Mouse (Mus musculus) lung, postnatal 0 days (tissue): ENCODE data around the gene Strip1. TPM values are rescaled to one million over a fixed set of nuclear protein-coding genes. Genes with fewer than 3 reads are reported as not detected.

ENCODE experiments used
- ATAC-seq: fragments of 200-750 bp; cut with Nextera tagmentation; 2 replicates; pipeline ENCODE4 v1.8.0; 2017; ENCODE audit warnings: moderate library complexity
- DNase-seq: peaks from one replicate; pipeline ENCODE4 v3.0.0-alpha.2; 2016; ENCODE audit warnings: low spot score
- H3K27ac ChIP-seq: fragments of 300-500 bp; sonication (generic); 2 replicates; pipeline ENCODE4 v1.5.1; 2014; ENCODE audit warnings: antibody characterized with exemption, mild to moderate bottlenecking, low read length, mixed read lengths
- H3K27me3 ChIP-seq: fragments of 300-500 bp; sonication (generic); replicated peaks from 2 replicates; pipeline ENCODE4 v1.6.1; 2014; ENCODE audit warnings: low read length, mixed read lengths; ENCODE audit not compliant: insufficient read depth
- H3K36me3 ChIP-seq: fragments of 300-500 bp; sonication (generic); 2 replicates; pipeline ENCODE4 v1.6.1; 2014; ENCODE audit warnings: low read length, mixed read lengths; ENCODE audit not compliant: insufficient read depth
- H3K4me1 ChIP-seq: fragments of 300-500 bp; sonication (generic); 2 replicates; pipeline ENCODE4 v1.6.1; 2014; ENCODE audit warnings: antibody characterized with exemption, low read depth, low read length, mixed read lengths; ENCODE audit not compliant: insufficient read depth
- H3K4me2 ChIP-seq: fragments of 300-500 bp; sonication (generic); replicated peaks from 2 replicates; pipeline ENCODE4 v1.6.1; 2014; ENCODE audit warnings: low read depth, mild to moderate bottlenecking, low read length, moderate library complexity, mixed read lengths
- H3K4me3 ChIP-seq: fragments of 300-500 bp; sonication (generic); 2 replicates; pipeline ENCODE4 v1.5.1; 2014; ENCODE audit warnings: low read depth, low read length
- H3K9ac ChIP-seq: fragments of 300-500 bp; sonication (generic); replicated peaks from 2 replicates; pipeline ENCODE4 v1.6.1; 2014; ENCODE audit warnings: low read depth, mild to moderate bottlenecking
- H3K9me3 ChIP-seq: fragments of 300-500 bp; sonication (generic); 2 replicates; pipeline ENCODE4 v1.6.1; 2016; ENCODE audit warnings: low read length, mixed read lengths
- CTCF ChIP-seq: IDR thresholded peaks from 2 replicates; pipeline ENCODE4 v1.5.1; 2016; ENCODE audit warnings: antibody characterized with exemption, mild to moderate bottlenecking
- EP300 ChIP-seq: IDR thresholded peaks from 2 replicates; pipeline ENCODE4 v1.6.1; 2016; ENCODE audit warnings: antibody characterized with exemption, mild to moderate bottlenecking, control low read depth
- WGBS: fragments of 180-500 bp; shearing (Covaris S2); extraction: QIAGEN DNeasy Blood & Tissue Kit; methylation state at CpG from one replicate; pipeline ENCODE4 v1.1.7; 2014; 5-methylcytosine and 5-hydroxymethylcytosine counted together
- polyA plus RNA-seq: library from polyadenylated mRNA; unstranded; fragments of >200 nt; fragmentation: Nextera tagmentation; extraction: Ambion mirVana; gene quantifications from 2 replicates; pipeline ENCODE4 v1.2.1, GENCODE M21; 2015

Gene Strip1
- polyA plus RNA-seq, 1 experiment from 2014 or later = 24.9 TPM

DNA sequence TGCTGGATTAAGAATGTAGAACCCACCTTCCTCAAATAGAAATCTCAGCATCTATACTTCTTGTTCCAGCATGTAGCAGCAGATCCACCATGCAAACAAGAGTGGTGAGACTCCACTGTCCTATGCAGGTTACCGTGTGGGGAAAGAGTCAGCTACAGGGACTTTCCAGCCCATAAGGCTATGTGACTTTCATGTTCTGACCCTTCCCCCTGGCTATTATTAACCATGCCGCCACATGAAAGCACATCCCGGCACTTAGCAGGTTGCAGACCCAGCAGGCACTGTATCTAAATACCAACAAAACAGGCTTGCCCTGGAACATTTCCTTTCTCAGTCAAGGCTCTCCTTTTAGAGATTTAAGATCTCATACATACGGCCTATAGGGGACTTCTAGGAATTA is 20.1 kb downstream of the Strip1 start:
- no peak for ATAC-seq
- H3K36me3 ChIP-seq = peaks cover 42% of the 10 kb centered on the region
- no peak overlapping the region for H3K9ac ChIP-seq
- TF ChIP-seq EP300 = no peak
- TF ChIP-seq CTCF = no peak
- WGBS = 79% methylated on average over 4 of the region's 4 CpGs
- no peak overlapping the region for H3K4me2 ChIP-seq
- H3K27ac ChIP-seq = no peak overlapping the region
- H3K4me1 ChIP-seq = no peaks in the 10 kb centered on the region
- no peak for DNase-seq
- no peaks in the 10 kb centered on the region for H3K27me3 ChIP-seq
- no peak overlapping the region for H3K4me3 ChIP-seq
- no peaks in the 10 kb centered on the region for H3K9me3 ChIP-seq

- Histone ChIP-seq H3K4me2 (no peak overlapping the region), H3K36me3 (peaks cover 22% of the 10 kb centered on the region; the same call in 1 of the 2 replicates), H3K27ac (no peak overlapping the region), H3K4me3 (no peak overlapping the region), H3K9ac (no peak overlapping the region), H3K4me1 (no peaks in the 10 kb centered on the region), H3K9me3 (no peaks in the 10 kb centered on the region), H3K27me3 (no peaks in the 10 kb centered on the region)
- 66% methylated on average over 3 of the region's 3 CpGs for WGBS
- no peak for ATAC-seq
- no peak for TF ChIP-seq CTCF
- TF ChIP-seq EP300 = no peak
- no peak for DNase-seq
These were observed 22.1 kb downstream of the Strip1 start for GRCm38 (mm10) chr3:107609376-107609775.

GRCm38 (mm10) chr3:107608808-107609207 is 22.7 kb downstream of the Strip1 start:
- no peaks in the 10 kb centered on the region for H3K9me3 ChIP-seq
- DNase-seq (no peak), ATAC-seq (no peak)
- H3K9ac ChIP-seq = no peak overlapping the region
- H3K4me1 ChIP-seq = no peaks in the 10 kb centered on the region
- peaks cover 17% of the 10 kb centered on the region; the same call in 1 of the 2 replicates for H3K36me3 ChIP-seq
- H3K4me2 ChIP-seq = no peak overlapping the region
- no peak overlapping the region for H3K4me3 ChIP-seq
- TF ChIP-seq CTCF (no peak), EP300 (no peak)
- H3K27ac ChIP-seq = no peak overlapping the region
- H3K27me3 ChIP-seq = no peaks in the 10 kb centered on the region
- 37% methylated on average over 4 of the region's 4 CpGs for WGBS

- no peak overlapping the region for H3K9ac ChIP-seq
- H3K4me3 ChIP-seq = no peak overlapping the region
- no peaks in the 10 kb centered on the region for H3K9me3 ChIP-seq
- H3K36me3 ChIP-seq = peaks cover under 1% of the 10 kb centered on the region; the same call in 1 of the 2 replicates
- no peaks in the 10 kb centered on the region for H3K27me3 ChIP-seq
- H3K4me2 ChIP-seq = no peak overlapping the region
- no peak for DNase-seq
- H3K27ac ChIP-seq = no peak overlapping the region
- H3K4me1 ChIP-seq = no peaks in the 10 kb centered on the region
- no peak for ATAC-seq
- 59% methylated on average over 8 of the region's 8 CpGs for WGBS
- TF ChIP-seq CTCF (no peak), EP300 (no peak)
These were observed 24.3 kb downstream of the Strip1 start for GRCm38 (mm10) chr3:107607221-107607620.

DNA sequence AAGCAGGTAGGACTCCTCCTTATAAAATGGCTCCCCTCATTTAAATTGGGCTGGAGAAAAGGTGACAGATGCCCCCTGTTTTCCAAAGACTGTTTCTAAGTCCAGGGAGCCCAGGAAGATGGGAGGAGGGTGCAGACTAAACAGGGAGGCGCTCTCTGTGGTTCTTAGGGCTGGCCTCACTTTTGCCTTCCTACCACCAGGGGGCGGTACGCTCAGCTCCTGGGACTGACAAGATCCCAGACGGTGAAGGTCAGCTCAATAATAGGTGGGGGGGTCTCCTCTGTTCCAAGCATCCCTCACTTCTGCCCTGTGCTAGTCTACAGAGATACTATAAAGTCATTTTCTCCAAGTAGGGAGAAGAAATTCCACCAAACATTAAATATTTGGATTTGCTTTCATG is 26.2 kb downstream of the Strip1 start:
- WGBS = 8% methylated on average over 4 of the region's 4 CpGs
- Histone ChIP-seq H3K9me3 (no peaks in the 10 kb centered on the region), H3K9ac (no peak overlapping the region), H3K27me3 (peaks cover 4% of the 10 kb centered on the region), H3K27ac (no peak overlapping the region), H3K4me2 (no peak overlapping the region), H3K4me1 (no peaks in the 10 kb centered on the region), H3K4me3 (no peak overlapping the region), H3K36me3 (no peaks in the 10 kb centered on the region)
- DNase-seq (peak; percentile 50), ATAC-seq (no peak)
- TF ChIP-seq CTCF = peak; percentile 89
- TF ChIP-seq EP300 = no peak

DNA sequence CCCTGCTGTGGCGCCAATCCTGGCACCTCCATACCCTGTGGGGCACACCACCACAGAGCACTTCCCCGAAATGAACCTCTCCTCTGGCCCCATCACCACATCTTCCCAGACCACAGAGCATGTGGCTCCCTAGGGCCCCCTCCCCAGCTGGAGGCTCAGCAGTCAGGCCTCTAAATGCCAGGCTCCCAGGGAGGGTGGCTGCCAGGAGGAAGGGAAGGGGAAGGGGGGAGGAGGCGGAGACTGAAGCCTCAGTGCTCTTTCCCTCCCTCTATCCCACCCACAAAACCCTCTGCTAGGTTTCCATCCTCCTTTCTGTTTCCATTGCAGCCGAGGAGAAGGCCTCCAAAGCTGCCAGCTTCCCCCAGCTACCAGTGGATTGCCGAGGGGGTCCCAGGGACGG is 31.4 kb downstream of the Strip1 start:
- H3K27me3 ChIP-seq = peaks cover 52% of the 10 kb centered on the region

More for the DNA sequence above, 31.4 kb downstream of the Strip1 start:
- WGBS = 56% methylated on average over 5 of the region's 6 CpGs
- Histone ChIP-seq H3K9ac (no peak overlapping the region), H3K4me1 (no peaks in the 10 kb centered on the region; the same call in 1 of the 2 replicates), H3K9me3 (no peaks in the 10 kb centered on the region), H3K27ac (no peak overlapping the region), H3K4me2 (no peak overlapping the region), H3K4me3 (no peak overlapping the region), H3K36me3 (no peaks in the 10 kb centered on the region)
- no peak for DNase-seq
- TF ChIP-seq CTCF = no peak
- TF ChIP-seq EP300 = no peak
- no peak for ATAC-seq
